ENCODE assay signal across 7 mouse cellular contexts in genomic region chr11:68982639-68983369, GRCm38 (mm10). TPM values are rescaled to one million over a fixed set of nuclear protein-coding genes. Genes with fewer than 3 reads are reported as not detected.
A peak's percentile ranks its signal among the peaks of the same experiment; 100 is the strongest.
DNase-seq lines count a peak whose midpoint lies in the region; ATAC-seq and TF ChIP-seq lines count a peak whose summit lies in the region.

No protein-coding gene starts in this region.

- no peaks in the 10 kb centered on the region for H3K9me3 ChIP-seq in hindbrain, embryonic 14.5 days (ENCODE audit: control insufficient read depth, low read length)

- TF ChIP-seq CTCF in brain, embryonic 14.5 days (IDR thresholded peaks at IDR 0.05; ENCODE audit: borderline replicate concordance, extremely low read depth, insufficient read depth, insufficient read length), result peak; percentile 73; the same call in 1 of the 2 replicates

- no peak overlapping the region for H3K9ac ChIP-seq in hindbrain, embryonic 14.5 days

- no peaks in the 10 kb centered on the region for H3K27me3 ChIP-seq in hindbrain, embryonic 14.5 days (ENCODE audit: control insufficient read depth, insufficient read depth, low read length)

- H3K27ac ChIP-seq in hindbrain, embryonic 14.5 days, result no peak overlapping the region

- no peak overlapping the region for H3K4me2 ChIP-seq in hindbrain, embryonic 14.5 days (replicated peaks)

- 42% methylated on average over 4 of the region's 4 CpGs for WGBS in hindbrain, embryonic 14.5 days

- ATAC-seq in hindbrain, embryonic 14.5 days (ENCODE audit: low FRiP score), result peak; percentile 21; the same call in 1 of the 2 replicates
- ATAC-seq in megakaryocyte progenitor cell, adult 5-6 weeks (replicated peaks; ENCODE audit: poor library complexity), result peak; percentile 77

- TF ChIP-seq POLR2A in brain, embryonic 14.5 days (IDR thresholded peaks at IDR 0.05; ENCODE audit: borderline replicate concordance, extremely low read depth, insufficient read depth, insufficient read length, poor library complexity, severe bottlenecking), result no peak

- H3K4me1 ChIP-seq in hindbrain, embryonic 14.5 days (replicated peaks; ENCODE audit: control insufficient read depth, insufficient read depth, low read length), result no peaks in the 10 kb centered on the region

- H3K4me3 ChIP-seq in hindbrain, embryonic 14.5 days (replicated peaks; ENCODE audit: low read length), result no peak overlapping the region

- peaks cover 21% of the 10 kb centered on the region for H3K36me3 ChIP-seq in hindbrain, embryonic 14.5 days (replicated peaks; ENCODE audit: control insufficient read depth, insufficient read depth)

- peak; percentile 78 for DNase-seq in MN1 (ENCODE audit: low spot score)
- peak; percentile 88 for DNase-seq in brain, embryonic 14.5 days (ENCODE audit: low read depth)
- DNase-seq in fibroblast of lung, adult 2 months (ENCODE audit: low read depth), result peak; percentile 41
- peak; percentile 84 for DNase-seq in hindbrain, embryonic 14.5 days (ENCODE audit: low spot score)
- peak; percentile 56 to 84 for DNase-seq in layer of hippocampus, postnatal 25 days (ENCODE audit: extremely low spot score in 1 of 2, low spot score in 1 of 2)
- peak; percentile 41 for DNase-seq in skeletal muscle tissue, adult 2 months (ENCODE audit: low read depth, low spot score)

RNA-seq across cellular contexts. Expression of gene Rangrf, which starts 7.8 kb away (rescaled TPM):
- 24.1 and 33.6 TPM in 2 replicates for polyA plus RNA-seq in brain, embryonic 14.5 days (2012; rRNA removed)
- polyA plus RNA-seq in hindbrain, embryonic 14.5 days (2014; fragmentation: Nextera tagmentation; extraction: Ambion mirVana), result 26.2 and 32.3 TPM in 2 replicates
- 10 to 100 TPM; 15.1 to 18.1 TPM for total RNA-seq in layer of hippocampus, postnatal 25 days (2021)
- 91.0 and 123 TPM in 2 replicates for total RNA-seq in megakaryocyte progenitor cell, adult 5-6 weeks (2015)
- 46.3 and 54.1 TPM in 2 replicates for total RNA-seq in megakaryocyte progenitor cell, adult 5-6 weeks (2017)

RNA-seq across cellular contexts. Expression of gene Slc25a35, which starts 14.9 kb away (rescaled TPM):
- 3.0 and 4.6 TPM in 2 replicates for polyA plus RNA-seq in brain, embryonic 14.5 days (2012; rRNA removed)
- 2.0 and 2.3 TPM in 2 replicates for polyA plus RNA-seq in hindbrain, embryonic 14.5 days (2014; fragmentation: Nextera tagmentation; extraction: Ambion mirVana)
- total RNA-seq in layer of hippocampus, postnatal 25 days (2021), result 1 to 10 TPM; 4.4 to 7.6 TPM
- 2.2 and 2.8 TPM in 2 replicates for total RNA-seq in megakaryocyte progenitor cell, adult 5-6 weeks (2015)
- total RNA-seq in megakaryocyte progenitor cell, adult 5-6 weeks (2017), result 0.30 and 0.75 TPM in 2 replicates

RNA-seq across cellular contexts. Expression of gene Pfas, which starts 25.5 kb away (rescaled TPM):
- polyA plus RNA-seq in brain, embryonic 14.5 days (2012; rRNA removed), result 25.8 and 27.6 TPM in 2 replicates
- 12.7 and 15.3 TPM in 2 replicates for polyA plus RNA-seq in hindbrain, embryonic 14.5 days (2014; fragmentation: Nextera tagmentation; extraction: Ambion mirVana)
- 10 to 100 TPM; 18.9 to 29.3 TPM for total RNA-seq in layer of hippocampus, postnatal 25 days (2021)
- 24.8 and 31.3 TPM in 2 replicates for total RNA-seq in megakaryocyte progenitor cell, adult 5-6 weeks (2015)
- total RNA-seq in megakaryocyte progenitor cell, adult 5-6 weeks (2017), result 34.9 and 48.8 TPM in 2 replicates

RNA-seq across cellular contexts. Expression of gene Arhgef15, which starts 25.5 kb away (rescaled TPM):
- polyA plus RNA-seq in brain, embryonic 14.5 days (2012; rRNA removed), result 38.6 and 40.1 TPM in 2 replicates
- 20.1 and 23.4 TPM in 2 replicates for polyA plus RNA-seq in hindbrain, embryonic 14.5 days (2014; fragmentation: Nextera tagmentation; extraction: Ambion mirVana)
- 1 to 10 TPM; 5.8 to 6.9 TPM for total RNA-seq in layer of hippocampus, postnatal 25 days (2021)
- total RNA-seq in megakaryocyte progenitor cell, adult 5-6 weeks (2015), result not detected in 2 replicates
- total RNA-seq in megakaryocyte progenitor cell, adult 5-6 weeks (2017), result 0.04 and 0.98 TPM in 2 replicates

RNA-seq across cellular contexts. Expression of gene Ctc1, which starts 32.9 kb away (rescaled TPM):
- polyA plus RNA-seq in brain, embryonic 14.5 days (2012; rRNA removed), result 115 and 170 TPM in 2 replicates
- 54.4 and 58.9 TPM in 2 replicates for polyA plus RNA-seq in hindbrain, embryonic 14.5 days (2014; fragmentation: Nextera tagmentation; extraction: Ambion mirVana)
- total RNA-seq in layer of hippocampus, postnatal 25 days (2021), result 10 to 100 TPM; 35.5 to 36.0 TPM
- total RNA-seq in megakaryocyte progenitor cell, adult 5-6 weeks (2015), result 27.8 and 33.7 TPM in 2 replicates
- 21.2 and 27.2 TPM in 2 replicates for total RNA-seq in megakaryocyte progenitor cell, adult 5-6 weeks (2017)
